Mouse (Mus musculus): ENCODE results near the gene Mcu.

DNA sequence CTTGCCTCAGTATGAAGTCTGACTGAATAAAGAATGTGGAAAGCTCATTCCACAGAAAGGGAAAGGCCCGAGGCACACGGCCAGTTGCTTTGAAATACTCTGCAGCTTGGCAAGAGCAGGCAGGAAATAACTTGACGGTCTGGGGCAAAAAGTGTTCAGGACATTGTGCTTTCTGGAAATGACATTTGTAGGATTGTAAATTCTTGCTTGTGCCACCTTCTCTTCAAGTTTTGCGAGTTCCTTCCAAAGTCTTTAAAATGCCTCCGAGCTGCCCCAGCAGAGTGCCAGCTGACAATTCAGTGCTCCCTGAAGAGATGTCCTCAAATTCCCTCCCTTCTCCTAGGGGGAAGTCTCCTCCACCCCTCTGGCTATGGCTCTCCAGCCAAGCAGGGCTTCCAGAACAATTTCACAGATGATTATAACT is 177.0 kb downstream of the Mcu start:
- no peak for TF ChIP-seq CTCF (IDR thresholded peaks at IDR 0.05; ENCODE audit: borderline replicate concordance, insufficient read depth, low read depth, low read length)
- no peak for TF ChIP-seq POLR2A (IDR thresholded peaks at IDR 0.05; ENCODE audit: borderline replicate concordance, insufficient read depth, low read length)
